Mouse (Mus musculus) activated CD4-positive, CD25-positive, alpha-beta regulatory T cell, adult 4 months (primary cell): ENCODE measurements around the gene Map3k19. TPM values are rescaled to one million over a fixed set of nuclear protein-coding genes. Genes with fewer than 3 reads are reported as not detected.

ENCODE experiments used
- ATAC-seq: one replicate; pipeline ENCODE4 v1.8.0; 2017
- polyA plus RNA-seq, 2 experiments: library from polyadenylated mRNA; unstranded; fragments of 100-300 nt; shearing (Covaris generic); gene quantifications; one replicate each; pipeline ENCODE4 v1.2.1; 2017

Map3k19 gene
- polyA plus RNA-seq, 2 experiments from 2014 or later = 0.16 to 0.43 TPM

DNA sequence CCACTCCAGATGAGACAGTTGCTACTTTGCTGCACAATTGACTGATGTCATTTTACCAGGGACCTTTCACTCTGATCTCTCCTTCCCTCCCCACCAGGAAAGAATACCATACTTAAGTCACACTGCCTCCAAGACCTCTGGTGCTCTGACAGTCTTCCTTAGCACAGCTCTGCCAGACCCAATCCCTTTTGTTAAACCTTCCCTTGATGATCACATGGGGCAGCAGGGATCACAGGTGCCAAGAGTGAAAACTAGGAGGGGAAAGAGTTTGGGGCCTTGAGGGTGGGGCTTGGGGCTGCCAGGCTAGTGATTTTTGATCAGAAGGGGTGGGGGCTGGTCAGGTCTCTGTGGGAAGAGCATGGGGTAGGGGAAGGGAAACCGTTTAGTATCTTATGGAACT, 58.1 kb downstream of the Map3k19 start:
- no peak for ATAC-seq

DNA sequence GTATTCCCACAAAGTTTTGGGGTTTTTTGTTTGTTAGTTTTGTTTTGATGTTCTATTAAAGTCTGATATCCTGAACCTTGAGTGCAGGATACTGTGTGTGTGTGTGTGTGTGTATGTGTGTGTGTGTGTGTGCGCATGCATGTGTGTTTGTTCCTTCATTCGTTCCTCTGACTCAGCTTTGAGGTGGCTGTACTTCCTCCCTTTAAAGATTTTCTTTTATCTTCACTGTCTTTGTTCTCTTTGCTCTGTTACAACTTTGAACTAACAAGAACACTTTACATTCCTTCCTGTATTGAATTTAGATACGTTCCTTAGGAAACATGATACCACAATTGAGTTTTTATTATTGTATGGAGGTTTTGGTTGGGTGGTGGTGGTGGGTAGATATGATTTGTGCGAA, 58.5 kb downstream of the Map3k19 start:
- peak; percentile 95 for ATAC-seq

DNA sequence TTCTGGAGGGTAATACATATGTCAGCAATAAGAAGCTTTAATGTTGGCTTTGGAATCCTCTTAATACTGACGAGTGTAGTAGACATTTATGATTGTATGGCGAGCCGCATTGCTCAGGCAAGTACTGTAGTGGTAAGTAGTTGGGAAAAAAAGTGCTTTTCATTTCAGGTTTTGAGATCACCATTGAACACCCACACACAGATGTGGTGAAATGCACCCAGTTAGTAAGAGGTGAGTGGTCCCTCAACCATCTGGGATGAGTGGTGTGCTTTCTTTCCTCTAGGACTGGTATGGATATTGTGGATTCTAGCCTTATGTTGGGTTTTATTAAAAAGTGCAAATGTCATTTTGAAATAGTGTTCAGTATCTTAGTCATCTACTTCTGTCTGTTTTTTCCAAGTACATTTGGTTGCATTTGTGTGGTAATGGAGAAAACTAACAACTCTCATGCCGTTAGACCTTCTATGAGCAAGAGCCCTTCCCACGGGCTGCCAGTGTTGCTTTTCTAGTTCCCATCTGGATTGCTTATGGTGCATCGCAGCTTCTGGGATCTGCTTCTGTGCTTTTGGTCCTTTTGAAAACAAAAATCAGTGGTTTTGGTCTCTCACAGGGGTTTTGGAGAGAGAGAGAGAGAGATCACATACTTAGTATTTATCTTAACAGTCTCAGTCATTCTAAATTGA, 59.6 kb downstream of the Map3k19 start:
- no peak for ATAC-seq

DNA sequence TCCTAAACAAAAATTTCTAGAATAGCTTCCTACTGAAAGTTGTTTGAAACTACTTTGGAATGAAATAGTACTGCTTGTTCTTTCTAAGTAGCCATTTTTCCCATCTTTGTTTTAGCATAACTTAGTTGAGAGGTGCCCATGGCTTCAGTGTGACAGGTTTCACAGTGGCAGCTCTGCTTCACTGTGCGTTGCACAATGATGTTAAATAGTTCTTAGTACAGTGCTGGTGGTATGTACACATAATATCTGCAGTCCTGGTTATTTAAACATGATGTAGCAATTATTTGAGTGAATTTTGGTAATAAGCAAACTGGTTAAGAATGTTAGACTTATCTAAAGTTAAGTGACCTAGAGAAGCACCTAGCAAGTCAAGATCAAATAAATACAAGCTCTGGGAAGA, 61.4 kb downstream of the Map3k19 start:
- no peak for ATAC-seq

DNA sequence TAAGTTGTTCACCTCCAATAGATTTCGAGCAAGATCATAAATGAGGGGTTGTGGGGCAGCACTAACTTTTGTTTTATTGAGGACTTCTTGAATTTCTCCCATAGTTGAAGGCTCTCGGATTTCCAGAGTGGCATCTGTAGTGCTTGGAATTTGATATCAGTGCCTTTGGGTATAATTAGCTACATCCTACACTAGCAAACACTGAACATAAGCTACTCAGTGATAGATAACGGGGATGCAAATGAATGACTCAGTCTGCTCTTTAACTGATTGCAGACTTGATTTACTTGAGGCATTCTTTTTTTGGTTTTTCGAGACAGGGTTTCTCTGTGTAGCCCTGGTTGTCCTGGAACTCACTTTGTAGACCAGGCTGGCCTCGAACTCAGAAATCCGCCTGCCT, 65.9 kb downstream of the Map3k19 start:
- no peak for ATAC-seq

DNA sequence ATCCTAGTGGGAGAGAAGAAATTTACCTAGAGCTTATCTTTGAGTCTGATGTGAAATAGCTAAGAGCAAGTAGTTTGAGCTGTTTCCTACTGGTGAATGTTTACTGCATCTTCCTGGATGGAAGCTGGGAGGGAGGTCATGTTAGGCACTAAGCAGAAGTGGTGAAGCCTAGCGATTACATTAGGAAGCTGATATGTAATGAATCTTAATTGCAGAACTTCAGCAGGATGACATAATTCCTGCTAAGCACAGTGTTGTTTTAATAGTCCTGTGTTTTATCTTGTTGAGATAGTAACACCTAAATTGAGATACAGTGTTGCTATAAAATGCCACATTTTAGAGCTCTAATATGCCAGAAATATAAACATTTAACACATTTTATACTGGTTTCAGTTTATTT, 68.9 kb downstream of the Map3k19 start:
- no peak for ATAC-seq

DNA sequence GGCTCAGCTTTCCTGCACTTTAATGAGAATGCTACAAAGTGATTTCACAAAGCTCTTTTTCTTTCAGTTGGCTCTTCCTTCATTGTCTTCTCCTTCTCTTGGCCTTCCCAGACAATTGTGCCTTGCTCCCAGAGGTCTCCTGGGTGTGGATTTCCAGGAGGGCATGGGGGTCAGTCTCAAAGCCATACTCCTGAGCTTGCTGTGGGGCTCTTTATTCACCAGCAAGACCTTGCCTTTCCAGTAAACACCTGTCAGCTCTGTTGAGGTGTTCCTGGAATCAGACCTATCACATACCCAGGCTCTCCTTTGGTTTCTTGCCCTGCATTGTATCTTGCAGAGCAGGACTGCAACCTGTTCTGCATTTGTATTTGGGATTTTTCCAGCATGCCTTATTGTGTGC, 71.0 kb downstream of the Map3k19 start:
- no peak for ATAC-seq

DNA sequence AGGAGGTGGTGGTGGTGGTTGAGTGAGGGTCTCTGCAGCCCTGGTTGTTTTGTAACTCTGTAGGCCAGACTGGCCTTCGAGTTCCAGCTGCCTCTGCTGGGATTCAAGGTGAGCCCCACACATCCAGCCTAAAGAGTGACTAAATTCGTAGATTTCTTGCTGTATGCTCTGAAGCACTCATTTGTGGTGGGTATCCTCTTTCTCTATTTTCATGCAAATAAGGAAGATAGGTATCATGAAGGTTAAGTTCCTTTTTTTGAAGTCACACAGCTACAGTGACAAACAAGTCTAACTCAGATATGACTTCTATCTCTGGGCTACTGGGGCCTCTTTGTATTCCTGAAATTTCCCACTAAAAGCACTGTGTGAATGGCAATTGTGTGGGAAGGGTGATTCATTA, 74.0 kb downstream of the Map3k19 start:
- ATAC-seq = no peak

DNA sequence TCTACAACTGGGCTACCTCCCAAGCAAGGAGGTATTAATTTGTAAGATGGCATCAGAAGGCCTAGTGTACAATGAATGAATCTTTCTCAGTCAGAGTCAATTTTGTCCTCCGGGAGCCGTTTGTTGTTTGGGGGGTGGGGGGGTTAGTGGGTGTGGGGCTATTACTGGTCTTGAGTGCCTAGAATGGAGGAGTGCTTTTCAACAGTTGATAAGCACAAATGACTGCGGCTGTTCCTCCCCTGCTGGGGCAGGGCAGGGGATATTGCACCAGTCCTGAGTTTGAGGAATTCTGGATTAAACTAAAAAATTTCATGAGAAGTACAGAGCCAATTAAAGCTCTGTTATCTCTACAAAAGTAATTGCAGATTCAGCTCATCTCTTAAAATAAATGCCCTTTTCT, 74.7 kb downstream of the Map3k19 start:
- no peak for ATAC-seq

DNA sequence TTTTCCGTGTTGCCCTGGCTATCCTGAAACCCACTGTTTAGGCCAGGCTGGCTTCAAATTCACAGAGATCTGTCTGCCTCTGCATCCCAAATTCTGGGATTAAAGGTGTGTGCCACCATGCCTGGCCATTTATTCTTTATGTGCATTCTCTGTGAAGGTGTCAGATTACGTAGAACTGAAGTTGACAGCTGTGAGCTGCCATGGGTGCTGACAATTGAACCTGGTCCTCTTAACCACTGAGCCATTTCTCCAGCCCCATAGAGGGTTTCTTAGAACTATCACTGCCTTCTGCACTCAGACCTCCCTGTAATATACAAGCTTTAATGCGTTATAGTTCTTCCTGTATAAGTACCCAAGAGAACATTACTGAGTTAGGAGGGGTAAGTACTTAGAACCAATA, 76.2 kb downstream of the Map3k19 start:
- ATAC-seq = no peak

DNA sequence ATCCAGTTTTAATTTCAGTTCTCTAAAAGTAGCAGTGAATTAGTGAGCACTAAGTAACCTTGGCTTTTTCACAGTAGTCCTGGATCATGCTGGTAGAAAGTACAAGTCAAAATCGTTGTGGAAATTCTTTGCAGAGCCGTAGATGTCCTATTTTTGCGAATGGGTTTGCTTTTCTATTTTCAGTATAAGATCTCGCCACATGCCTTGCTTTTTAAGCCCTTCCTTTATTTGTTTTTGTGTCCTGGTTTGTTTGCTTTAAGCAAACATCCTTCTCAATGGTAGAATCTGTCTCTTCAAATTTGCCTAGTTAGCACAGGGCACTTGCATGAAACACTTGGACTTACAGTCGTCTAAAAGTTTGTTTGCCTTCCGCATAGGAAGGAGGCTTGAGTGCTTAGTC, 78.6 kb downstream of the Map3k19 start:
- ATAC-seq = no peak

DNA sequence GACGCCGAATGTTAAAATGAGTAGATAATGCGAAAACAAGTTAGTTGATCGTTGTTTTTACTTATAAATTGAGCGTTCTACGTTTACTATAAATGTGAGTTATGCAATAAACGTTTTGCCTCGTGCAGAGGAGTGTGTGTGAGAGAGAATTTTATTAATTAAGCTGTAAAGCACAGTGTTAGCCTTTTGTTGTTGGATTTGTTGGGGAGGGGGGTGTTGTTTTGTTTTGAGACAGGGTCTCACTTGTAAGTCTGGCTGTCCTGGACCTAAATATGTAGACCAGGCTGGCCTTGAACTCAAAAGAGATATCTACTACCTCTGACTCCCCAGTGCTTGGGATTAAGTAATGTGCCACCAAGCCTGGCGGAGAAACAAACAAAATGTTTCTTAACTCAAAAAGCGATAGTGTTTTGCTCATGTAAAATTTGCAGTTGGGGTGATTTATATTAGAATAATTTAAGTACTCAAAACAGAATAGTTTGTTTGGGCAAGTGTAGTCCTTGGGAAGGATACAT, 79.6 kb downstream of the Map3k19 start:
- no peak for ATAC-seq

DNA sequence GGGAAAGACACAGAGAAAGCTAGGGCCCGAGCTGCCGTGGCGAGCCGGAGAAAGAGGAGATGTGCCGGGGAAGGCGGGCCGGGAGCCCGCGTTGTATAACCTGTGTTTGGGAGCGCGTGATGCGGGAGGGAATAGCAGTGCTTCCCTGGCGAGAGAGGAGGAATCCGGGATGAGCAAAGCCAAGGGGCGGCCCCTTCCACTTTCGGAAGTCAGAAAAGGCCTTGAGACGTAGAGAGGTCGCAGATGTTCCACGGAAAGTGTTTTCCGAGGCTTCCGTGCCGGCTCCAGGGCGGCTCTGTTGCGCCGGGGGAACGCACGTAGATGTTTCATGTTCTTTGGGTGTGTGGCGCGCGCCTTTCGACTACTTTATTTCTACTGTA, 80.3 kb downstream of the Map3k19 start:
- no peak for ATAC-seq

DNA sequence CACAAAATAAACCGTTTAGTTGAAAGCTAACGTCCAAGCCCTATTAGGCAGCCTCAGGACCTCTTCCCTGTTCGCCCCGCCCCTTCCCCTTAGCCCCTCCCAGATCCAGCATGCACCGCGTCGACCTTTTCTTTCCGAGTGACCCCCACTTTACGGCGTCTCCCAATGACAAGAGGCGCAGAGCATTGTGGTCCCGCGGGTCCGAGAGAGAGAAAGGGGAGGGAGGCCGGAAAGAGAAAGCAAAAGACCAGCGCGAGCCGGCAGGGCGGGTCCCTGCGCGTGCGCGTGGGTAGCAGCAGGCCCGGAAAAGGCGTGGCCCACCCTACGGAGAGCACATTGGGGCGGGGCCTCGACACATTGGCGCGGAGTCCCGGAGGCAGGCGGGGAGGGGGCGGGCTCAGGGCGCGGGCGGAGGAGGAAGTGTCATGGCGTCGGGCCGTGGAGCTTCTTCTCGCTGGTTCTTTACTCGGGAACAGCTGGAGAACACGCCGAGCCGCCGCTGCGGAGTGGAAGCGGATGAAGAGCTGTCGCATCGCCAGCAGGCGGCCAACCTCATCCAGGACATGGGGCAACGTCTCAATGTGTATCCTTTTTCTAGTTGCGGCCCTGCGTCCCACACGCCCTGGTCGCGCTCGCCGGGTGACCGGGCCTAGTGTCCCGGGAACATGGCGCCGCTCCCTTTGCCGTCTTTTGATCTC, 80.9 kb downstream of the Map3k19 start, which contains the start of gene Ccnt2:
TSS of gene Ccnt2 (plus strand) at position 362 of the 698 bp plus-strand sequence.
- ATAC-seq = peak; percentile 95

DNA sequence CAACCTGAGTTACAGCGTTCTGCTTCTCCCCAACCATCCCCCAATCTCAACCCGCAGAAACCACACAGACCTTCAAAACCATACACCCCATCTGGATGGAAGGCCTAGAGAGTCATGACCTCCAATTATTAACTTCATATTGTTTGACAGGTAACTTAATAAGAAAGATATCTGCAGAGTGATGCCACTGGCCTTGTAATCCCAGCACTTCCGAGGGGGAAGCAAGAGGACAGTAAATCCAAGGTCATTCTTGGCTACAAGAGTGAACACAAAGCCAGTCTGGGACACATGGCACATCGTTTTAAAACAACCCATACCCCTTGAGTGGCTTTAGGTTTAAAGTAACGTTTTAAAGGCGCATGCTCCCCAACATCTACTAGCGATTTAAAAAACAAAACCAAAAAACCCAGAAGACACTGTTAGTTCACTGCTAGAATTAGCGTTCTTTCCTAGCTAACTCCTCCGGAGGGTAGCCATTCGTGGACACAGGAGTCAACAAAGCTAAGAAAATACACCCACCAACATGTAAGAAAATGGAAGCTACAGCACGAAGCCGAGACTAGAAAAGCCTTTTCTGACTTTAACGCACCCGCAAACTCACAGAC, 81.5 kb downstream of the Map3k19 start:
- peak; percentile 14 for ATAC-seq

DNA sequence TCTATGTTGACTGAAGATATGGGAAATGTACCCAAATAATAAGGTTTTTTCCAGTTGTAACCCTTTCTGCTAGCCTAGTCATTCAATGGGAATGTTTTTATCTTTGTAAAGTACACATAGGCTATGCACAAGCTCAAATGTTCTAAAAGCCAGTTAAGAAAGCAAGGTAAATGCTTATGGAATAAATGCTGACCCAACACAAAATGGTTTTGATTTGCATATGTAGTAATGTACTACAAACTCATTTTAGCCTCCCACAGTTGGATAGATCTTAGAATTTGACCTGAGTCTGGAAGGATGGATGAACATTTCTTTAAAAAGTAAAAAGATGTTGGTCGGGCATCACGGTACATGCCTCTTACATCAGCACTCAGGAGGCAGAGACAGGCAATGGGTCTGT, 88.1 kb downstream of the Map3k19 start:
- ATAC-seq = no peak

DNA sequence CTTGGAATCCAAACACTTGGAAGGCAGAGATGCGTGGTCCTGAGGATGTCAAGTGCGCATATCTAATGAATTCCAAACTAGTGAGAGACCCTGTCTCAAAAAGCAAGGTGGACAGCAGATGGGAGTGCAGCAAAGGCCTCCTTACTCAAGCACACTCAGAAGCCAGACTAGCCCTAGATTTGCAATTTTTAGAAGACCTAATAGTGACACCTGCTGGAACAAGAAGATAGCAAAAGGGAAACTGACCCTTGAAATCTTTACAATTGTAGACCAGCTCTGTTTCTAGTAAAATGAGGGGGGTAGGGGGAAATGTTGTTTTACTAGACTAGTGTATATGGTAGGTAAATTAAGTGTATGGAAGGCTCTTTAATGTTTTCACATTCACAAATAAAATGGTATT, 89.4 kb downstream of the Map3k19 start:
- ATAC-seq = no peak

Other genes with a start within 250 kb of the Map3k19 start
- gene Tmem163, start 175.5 kb downstream of the Map3k19 start, polyA plus RNA-seq = not detected
- gene Acmsd, start 125.6 kb downstream of the Map3k19 start, polyA plus RNA-seq = under 1 TPM in 1 of 2 experiments, not detected in 1; 0.12 TPM
- gene Ccnt2, start 80.9 kb downstream of the Map3k19 start, polyA plus RNA-seq = 10 to 100 TPM; 84.2 to 85.8 TPM
- gene Rab3gap1, start 13.7 kb upstream of the Map3k19 start, polyA plus RNA-seq = 10 to 100 TPM; 48.1 to 55.1 TPM
- 1 to 10 TPM; 1.5 to 1.8 TPM for gene Zranb3, start 248.0 kb upstream of the Map3k19 start, polyA plus RNA-seq
- 100 to 1,000 TPM in 1 of 2 experiments, 10 to 100 TPM in 1; 96.7 to 105 TPM for gene R3hdm1, start 248.3 kb upstream of the Map3k19 start, polyA plus RNA-seq